Mouse (Mus musculus) bone marrow macrophage, adult 2 months (primary cell): ENCODE measurements around the gene Mafk.

Experiments
- CTCF ChIP-seq: IDR thresholded peaks from 2 replicates; pipeline ENCODE4 v1.5.1; 2012; ENCODE audit warnings: low read depth, mild to moderate bottlenecking, low read length, moderate library complexity
- POLR2A ChIP-seq: IDR thresholded peaks from 2 replicates; pipeline ENCODE4 v1.6.1; 2012; ENCODE audit warnings: mild to moderate bottlenecking, low read depth, low read length, borderline replicate concordance

GRCm38 (mm10) chr5:139798168-139798900 is 7.0 kb downstream of the Mafk start:
- no peak for TF ChIP-seq POLR2A
- no peak for TF ChIP-seq CTCF
